Mouse (Mus musculus) left cerebral cortex, adult 11 months (tissue): ENCODE data around the gene Rapgef4.
"Not testable (repeated sequence)": the region's sequence is repeated elsewhere in the genome, so short reads cannot be mapped to it uniquely, and the experiment has no call there.

ENCODE experiments used
- DNase-seq: peaks from one replicate; pipeline ENCODE4 v3.0.0; 2022; ENCODE audit warnings: low spot score

Gene Rapgef4

GRCm38 (mm10) chr2:72117138-72118011, 136.3 kb downstream of the Rapgef4 start:
- DNase-seq: no peak

GRCm38 (mm10) chr2:72120211-72120610, 139.2 kb downstream of the Rapgef4 start:
- DNase-seq: no peak

- DNase-seq: no peak
These were observed 141.6 kb downstream of the Rapgef4 start for GRCm38 (mm10) chr2:72122410-72123223.

GRCm38 (mm10) chr2:72123851-72124250, 142.8 kb downstream of the Rapgef4 start:
- DNase-seq: no peak

- no peak for DNase-seq
These were observed 144.7 kb downstream of the Rapgef4 start for GRCm38 (mm10) chr2:72125786-72126185.

- DNase-seq: no peak
These were observed 145.4 kb downstream of the Rapgef4 start for GRCm38 (mm10) chr2:72126411-72126810.

- DNase-seq: no peak
These were observed 148.7 kb downstream of the Rapgef4 start for GRCm38 (mm10) chr2:72129612-72130311.

GRCm38 (mm10) chr2:72132222-72132621, 151.2 kb downstream of the Rapgef4 start:
- no peak for DNase-seq

- no peak for DNase-seq
These were observed 155.0 kb downstream of the Rapgef4 start for GRCm38 (mm10) chr2:72136045-72136444.

DNA sequence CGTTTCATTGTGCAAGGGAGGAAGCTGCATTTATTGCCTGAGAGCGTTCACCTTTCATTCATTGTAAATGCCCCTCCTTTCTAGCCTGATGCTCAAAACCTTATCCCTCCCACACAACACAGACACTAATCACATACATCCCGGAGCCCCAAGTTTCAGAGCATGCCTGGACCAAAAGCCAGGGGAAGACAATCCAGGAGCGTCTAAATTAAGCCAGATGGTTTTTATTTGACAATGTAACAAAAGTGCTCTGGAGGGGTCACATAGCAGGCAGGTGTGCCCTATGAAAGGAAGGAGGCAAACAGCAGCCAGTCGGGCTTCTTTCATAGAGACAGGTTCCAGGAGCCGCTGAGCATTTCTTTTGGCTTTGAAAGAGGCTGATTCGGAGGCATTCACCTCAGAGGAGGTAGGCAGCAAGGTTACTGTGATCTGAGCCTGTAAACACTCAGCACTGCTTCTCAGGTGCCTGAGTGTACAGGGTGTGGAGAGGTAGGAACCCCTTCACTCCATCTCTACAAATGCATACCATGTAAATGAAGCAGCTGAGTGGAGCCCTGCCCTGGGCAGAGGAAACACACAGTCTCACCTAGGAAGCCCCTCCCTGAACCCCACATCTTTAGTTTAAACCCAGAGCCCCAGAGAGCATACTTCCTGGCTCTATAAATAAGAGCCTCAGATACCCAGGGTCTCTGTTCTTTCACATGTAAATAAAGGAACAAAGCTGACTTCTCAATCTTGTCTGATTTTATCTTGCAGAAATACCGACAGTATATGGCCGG, 155.6 kb downstream of the Rapgef4 start:
- DNase-seq: no peak

GRCm38 (mm10) chr2:72139863-72140845, 159.1 kb downstream of the Rapgef4 start:
- DNase-seq: no peak

GRCm38 (mm10) chr2:72141091-72141490, 160.1 kb downstream of the Rapgef4 start:
- DNase-seq: no peak

DNA sequence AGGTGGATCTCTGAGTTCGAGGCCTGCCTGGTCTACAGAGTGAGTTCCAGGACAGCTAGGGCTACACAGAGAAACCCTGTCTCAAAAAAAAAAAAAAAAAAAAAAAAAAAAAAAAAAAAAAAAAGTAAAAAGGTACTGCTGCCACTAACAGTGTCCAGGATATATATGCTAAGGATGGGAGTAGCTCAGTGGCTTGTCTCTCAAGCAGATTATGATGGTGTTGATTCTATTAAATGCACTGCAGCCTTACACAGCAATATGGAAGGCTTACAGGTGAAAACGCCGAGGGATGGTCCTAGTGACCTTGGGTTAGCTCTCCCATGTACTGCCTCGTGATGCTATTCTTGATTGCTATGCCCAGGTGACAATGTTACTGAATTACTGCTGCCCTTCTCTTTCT, 160.7 kb downstream of the Rapgef4 start:
- DNase-seq: not testable (repeated sequence)

DNA sequence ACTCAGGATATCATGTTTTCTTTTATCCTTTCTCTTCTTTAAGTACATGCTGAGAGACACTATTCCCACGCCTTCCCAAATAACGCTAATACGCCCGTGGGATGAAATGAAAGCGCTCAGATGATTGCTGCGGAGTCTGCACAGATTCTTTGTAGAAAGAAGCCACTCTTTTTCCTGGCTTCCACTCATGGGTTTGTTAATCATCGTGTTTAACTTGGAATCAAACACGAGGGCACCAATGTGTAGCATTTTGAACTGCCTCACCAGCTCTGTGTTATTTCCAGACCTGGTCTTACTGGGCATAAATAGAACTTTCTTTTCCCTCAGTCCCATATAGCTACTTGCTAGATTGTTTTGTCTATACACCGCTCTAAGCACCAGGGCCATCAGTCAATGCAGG, 162.4 kb downstream of the Rapgef4 start:
- no peak for DNase-seq

- DNase-seq: no peak
These were observed 163.6 kb downstream of the Rapgef4 start for GRCm38 (mm10) chr2:72144576-72145200.

- DNase-seq: no peak
These were observed 164.3 kb downstream of the Rapgef4 start for GRCm38 (mm10) chr2:72145281-72145875.

DNA sequence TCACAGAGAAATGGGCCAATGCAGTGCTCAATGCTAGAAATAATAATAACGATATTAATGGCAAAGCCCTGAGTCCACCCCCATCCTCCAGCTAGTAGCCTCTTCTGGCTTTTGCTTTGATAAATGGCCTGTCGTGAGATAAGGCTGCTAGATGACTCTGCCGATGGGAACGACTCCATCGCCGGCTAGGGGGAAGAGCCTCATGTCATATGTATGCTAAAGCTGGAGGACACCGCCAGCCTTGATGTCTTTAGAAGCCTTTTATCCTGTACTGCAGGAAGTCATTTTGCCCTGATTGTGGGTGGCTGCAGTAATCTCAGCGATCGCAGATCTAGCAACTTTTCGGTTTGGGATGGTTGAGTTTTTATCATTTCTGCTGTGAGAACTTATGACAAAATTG, 165.0 kb downstream of the Rapgef4 start:
- DNase-seq: no peak

DNA sequence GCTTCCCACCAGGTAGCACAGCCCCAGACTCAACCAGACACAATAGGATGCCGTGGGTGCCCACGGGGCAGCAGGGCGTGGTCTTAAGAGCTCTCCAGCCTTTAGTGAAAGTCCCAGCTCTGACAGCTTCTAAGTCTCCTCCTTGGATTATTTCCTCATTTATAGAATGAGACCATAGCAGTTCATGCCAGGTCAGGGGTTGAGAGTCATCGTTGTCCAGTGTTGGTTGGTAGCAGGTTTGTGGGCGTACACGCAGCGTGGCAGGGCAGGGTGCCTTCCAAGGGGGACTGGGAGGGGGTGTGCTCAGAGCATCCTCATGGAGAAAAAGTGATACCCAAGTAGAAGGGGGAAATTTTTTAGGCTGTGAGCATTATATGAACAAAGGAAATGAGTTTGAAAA, 166.2 kb downstream of the Rapgef4 start:
- DNase-seq: no peak

GRCm38 (mm10) chr2:72147695-72148094, 166.7 kb downstream of the Rapgef4 start:
- DNase-seq: no peak

DNA sequence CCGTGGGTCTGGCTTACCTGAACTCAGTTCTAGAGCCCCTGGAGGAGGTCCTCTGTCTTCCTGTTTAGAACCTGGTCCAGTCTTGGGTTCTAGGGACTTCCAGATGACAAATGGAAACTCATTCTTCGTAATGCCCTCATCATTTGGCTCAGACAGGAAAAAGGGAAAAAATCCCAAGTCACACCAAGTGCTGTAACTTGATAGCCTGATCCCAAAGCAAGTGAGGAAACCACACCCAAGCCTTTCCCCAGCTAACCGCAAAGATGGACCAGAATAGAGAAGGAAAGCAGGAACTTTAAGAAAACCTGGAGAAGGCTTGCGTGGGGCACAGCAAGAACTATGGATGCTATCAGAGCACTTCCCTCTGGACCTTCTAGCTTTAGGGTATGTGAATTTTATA, 167.6 kb downstream of the Rapgef4 start:
- DNase-seq: no peak
